Mouse (Mus musculus): Measurements from ENCODE around the gene Cacna1c. TPM values are rescaled to one million over a fixed set of nuclear protein-coding genes. Genes with fewer than 3 reads are reported as not detected.
A peak's percentile ranks its signal among the peaks of the same experiment; 100 is the strongest.

Gene Cacna1c
- polyA plus RNA-seq, 1 experiment from 2014 or later: 4.8 TPM

GRCm38 (mm10) chr6:119137768-119138167 is 58.5 kb downstream of the Cacna1c start:
- no peaks in the 10 kb centered on the region for H3K36me3 ChIP-seq (ENCODE audit: insufficient read depth, low read length)
- ATAC-seq (peak; percentile 78), DNase-seq (ENCODE audit: low spot score) (peak; percentile 83)
- no peaks in the 10 kb centered on the region for H3K4me1 ChIP-seq (ENCODE audit: insufficient read depth, low read depth, low read length)
- H3K27me3 ChIP-seq (replicated peaks; ENCODE audit: insufficient read depth, low read length): no peaks in the 10 kb centered on the region
- no peak overlapping the region for H3K4me3 ChIP-seq (ENCODE audit: low read depth, low read length)
- H3K4me2 ChIP-seq (replicated peaks; ENCODE audit: low read depth, low read length): no peak overlapping the region
- TF ChIP-seq EP300 (IDR thresholded peaks at IDR 0.05): no peak
- no peak for TF ChIP-seq CTCF (IDR thresholded peaks at IDR 0.05)
- no peaks in the 10 kb centered on the region for H3K9me3 ChIP-seq (ENCODE audit: low read length)
- WGBS: 70% methylated on average over 10 of the region's 10 CpGs
- no peak overlapping the region for H3K9ac ChIP-seq (replicated peaks; ENCODE audit: low read depth)
- H3K27ac ChIP-seq (ENCODE audit: low read length): no peak overlapping the region

DNA sequence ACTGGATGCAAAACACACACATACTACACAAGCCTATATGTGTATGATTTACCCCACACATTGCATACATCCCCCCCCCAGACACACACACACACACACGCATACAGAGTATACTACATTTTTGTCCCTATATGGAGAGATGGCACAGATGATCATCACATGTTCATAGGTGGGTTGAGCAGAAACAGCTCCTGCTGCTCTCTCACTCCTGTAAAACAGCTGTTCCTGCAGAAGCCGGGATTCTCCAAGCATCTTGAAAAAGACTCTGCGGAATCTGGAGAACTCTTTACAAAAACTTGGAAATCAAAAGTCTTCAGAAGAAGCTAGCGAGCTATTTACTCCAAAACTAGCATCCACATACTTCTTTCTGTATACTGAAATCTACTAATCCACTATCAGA is 63.4 kb downstream of the Cacna1c start:
- no peak for ATAC-seq

DNA sequence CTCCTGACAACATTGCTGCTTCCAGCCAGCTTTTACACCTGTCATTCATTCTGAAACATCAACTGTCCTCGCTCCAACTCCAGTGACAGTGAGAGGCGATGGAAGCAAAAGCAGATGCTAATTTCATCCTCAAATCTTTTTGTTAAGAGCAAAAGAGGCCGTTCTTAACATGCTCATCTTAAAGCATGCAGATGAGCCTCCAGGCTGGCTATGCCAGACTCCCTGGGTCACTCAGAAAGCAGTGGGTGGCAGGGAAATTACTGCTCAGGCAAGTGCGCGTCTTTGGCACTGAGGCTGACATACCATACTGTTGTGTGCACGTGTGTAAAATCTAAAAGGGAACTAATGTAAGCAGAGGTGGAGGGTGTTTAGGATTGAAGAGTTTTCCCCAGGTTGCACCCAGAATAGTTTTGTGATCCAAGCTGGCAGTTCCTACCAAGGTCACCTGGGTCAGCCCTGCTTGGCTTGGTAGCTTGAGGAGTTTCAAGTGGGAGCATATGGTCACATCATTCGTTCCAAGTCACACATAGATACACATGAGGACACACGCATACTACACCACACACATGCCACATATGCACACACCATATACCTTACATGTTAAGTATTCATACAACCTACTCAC is 64.0 kb downstream of the Cacna1c start:
- Histone ChIP-seq H3K27me3 (replicated peaks; ENCODE audit: insufficient read depth, low read length) (no peaks in the 10 kb centered on the region), H3K36me3 (ENCODE audit: insufficient read depth, low read length) (no peaks in the 10 kb centered on the region), H3K27ac (ENCODE audit: low read length) (no peak overlapping the region), H3K9me3 (ENCODE audit: low read length) (no peaks in the 10 kb centered on the region), H3K4me2 (replicated peaks; ENCODE audit: low read depth, low read length) (no peak overlapping the region), H3K4me3 (ENCODE audit: low read depth, low read length) (no peak overlapping the region), H3K4me1 (ENCODE audit: insufficient read depth, low read depth, low read length) (no peaks in the 10 kb centered on the region), H3K9ac (replicated peaks; ENCODE audit: low read depth) (no peak overlapping the region)
- 82% methylated on average over 8 of the region's 8 CpGs for WGBS
- no peak for DNase-seq (ENCODE audit: low spot score)
- no peak for ATAC-seq
- no peak for TF ChIP-seq EP300 (IDR thresholded peaks at IDR 0.05)
- TF ChIP-seq CTCF (IDR thresholded peaks at IDR 0.05): no peak

More for the DNA sequence above, 63.4 kb downstream of the Cacna1c start:
- Histone ChIP-seq H3K36me3 (ENCODE audit: insufficient read depth, low read length) (no peaks in the 10 kb centered on the region), H3K27ac (ENCODE audit: low read length) (no peak overlapping the region), H3K4me1 (ENCODE audit: insufficient read depth, low read depth, low read length) (no peaks in the 10 kb centered on the region), H3K4me2 (replicated peaks; ENCODE audit: low read depth, low read length) (no peak overlapping the region), H3K9ac (replicated peaks; ENCODE audit: low read depth) (no peak overlapping the region), H3K4me3 (ENCODE audit: low read depth, low read length) (no peak overlapping the region), H3K27me3 (replicated peaks; ENCODE audit: insufficient read depth, low read length) (no peaks in the 10 kb centered on the region), H3K9me3 (ENCODE audit: low read length) (no peaks in the 10 kb centered on the region)
- no peak for DNase-seq (ENCODE audit: low spot score)
- 84% methylated on average over 4 of the region's 4 CpGs for WGBS
- TF ChIP-seq EP300 (IDR thresholded peaks at IDR 0.05): no peak
- TF ChIP-seq CTCF (IDR thresholded peaks at IDR 0.05): no peak

GRCm38 (mm10) chr6:119129664-119130063 is 66.6 kb downstream of the Cacna1c start:
- ATAC-seq: no peak
- H3K27me3 ChIP-seq (replicated peaks; ENCODE audit: insufficient read depth, low read length): no peaks in the 10 kb centered on the region
- peak; percentile 76 for TF ChIP-seq CTCF (IDR thresholded peaks at IDR 0.05)
- TF ChIP-seq EP300 (IDR thresholded peaks at IDR 0.05): no peak
- DNase-seq (ENCODE audit: low spot score): peak; percentile 50
- no peaks in the 10 kb centered on the region for H3K9me3 ChIP-seq (ENCODE audit: low read length)
- H3K9ac ChIP-seq (replicated peaks; ENCODE audit: low read depth): no peak overlapping the region
- H3K4me3 ChIP-seq (ENCODE audit: low read depth, low read length): no peak overlapping the region
- no peak overlapping the region for H3K4me2 ChIP-seq (replicated peaks; ENCODE audit: low read depth, low read length)
- 80% methylated on average over 5 of the region's 5 CpGs for WGBS
- H3K4me1 ChIP-seq (ENCODE audit: insufficient read depth, low read depth, low read length): no peaks in the 10 kb centered on the region
- no peak overlapping the region for H3K27ac ChIP-seq (ENCODE audit: low read length)
- H3K36me3 ChIP-seq (ENCODE audit: insufficient read depth, low read length): no peaks in the 10 kb centered on the region

GRCm38 (mm10) chr6:119128521-119128920 is 67.7 kb downstream of the Cacna1c start:
- no peaks in the 10 kb centered on the region for H3K4me1 ChIP-seq (ENCODE audit: insufficient read depth, low read depth, low read length)
- no peaks in the 10 kb centered on the region for H3K9me3 ChIP-seq (ENCODE audit: low read length)
- no peak overlapping the region for H3K4me2 ChIP-seq (replicated peaks; ENCODE audit: low read depth, low read length)
- WGBS: 82% methylated on average over 8 of the region's 8 CpGs
- H3K36me3 ChIP-seq (ENCODE audit: insufficient read depth, low read length): no peaks in the 10 kb centered on the region
- DNase-seq (ENCODE audit: low spot score) (no peak), ATAC-seq (no peak)
- H3K27ac ChIP-seq (ENCODE audit: low read length): no peak overlapping the region
- TF ChIP-seq EP300 (IDR thresholded peaks at IDR 0.05): no peak
- no peak for TF ChIP-seq CTCF (IDR thresholded peaks at IDR 0.05)
- no peaks in the 10 kb centered on the region for H3K27me3 ChIP-seq (replicated peaks; ENCODE audit: insufficient read depth, low read length)
- H3K9ac ChIP-seq (replicated peaks; ENCODE audit: low read depth): no peak overlapping the region
- H3K4me3 ChIP-seq (ENCODE audit: low read depth, low read length): no peak overlapping the region

GRCm38 (mm10) chr6:119128076-119128475 is 68.1 kb downstream of the Cacna1c start:
- no peak for DNase-seq (ENCODE audit: low spot score)

More at GRCm38 (mm10) chr6:119128076-119128475, 68.1 kb downstream of the Cacna1c start:
- H3K27me3 ChIP-seq (replicated peaks; ENCODE audit: insufficient read depth, low read length): no peaks in the 10 kb centered on the region
- H3K27ac ChIP-seq (ENCODE audit: low read length): no peak overlapping the region
- WGBS: 92% methylated on average over 1 of the region's 1 CpGs
- H3K9ac ChIP-seq (replicated peaks; ENCODE audit: low read depth): no peak overlapping the region
- no peaks in the 10 kb centered on the region for H3K9me3 ChIP-seq (ENCODE audit: low read length)
- no peak for ATAC-seq
- H3K4me1 ChIP-seq (ENCODE audit: insufficient read depth, low read depth, low read length): no peaks in the 10 kb centered on the region
- no peak overlapping the region for H3K4me2 ChIP-seq (replicated peaks; ENCODE audit: low read depth, low read length)
- no peak for TF ChIP-seq CTCF (IDR thresholded peaks at IDR 0.05)
- no peak for TF ChIP-seq EP300 (IDR thresholded peaks at IDR 0.05)
- no peak overlapping the region for H3K4me3 ChIP-seq (ENCODE audit: low read depth, low read length)
- no peaks in the 10 kb centered on the region for H3K36me3 ChIP-seq (ENCODE audit: insufficient read depth, low read length)

Measured in lung, postnatal 0 days (tissue).